Mouse (Mus musculus) lung, embryonic 15.5 days (tissue): ENCODE data around the gene Ncstn. TPM values are rescaled to one million over a fixed set of nuclear protein-coding genes. Genes with fewer than 3 reads are reported as not detected.

Experiments used
- polyA plus RNA-seq: library from polyadenylated mRNA; unstranded; fragments of >200 nt; fragmentation: Nextera tagmentation; extraction: Ambion mirVana; gene quantifications from 2 replicates; pipeline ENCODE4 v1.2.1, GENCODE M21; 2015

Gene Ncstn
- polyA plus RNA-seq, 1 experiment from 2014 or later = 131 TPM

Other genes with a start within 250 kb of the Ncstn start
- gene Cd84, start 243.1 kb downstream of the Ncstn start, polyA plus RNA-seq = 1.7 and 2.1 TPM in 2 replicates
- gene Gm10521, start 187.1 kb downstream of the Ncstn start, polyA plus RNA-seq = not detected in 2 replicates
- 0.81 and 2.9 TPM in 2 replicates for gene Slamf6, start 165.3 kb downstream of the Ncstn start, polyA plus RNA-seq
- gene Vangl2, start 54.4 kb downstream of the Ncstn start, polyA plus RNA-seq = 11.5 and 14.1 TPM in 2 replicates
- gene Nhlh1, start 25.2 kb downstream of the Ncstn start, polyA plus RNA-seq = not detected in 2 replicates
- 229 and 235 TPM in 2 replicates for gene Copa, start 266 bp downstream of the Ncstn start, polyA plus RNA-seq
- gene Pex19, start 44.0 kb upstream of the Ncstn start, polyA plus RNA-seq = 117 and 123 TPM in 2 replicates
- gene Dcaf8, start 65.3 kb upstream of the Ncstn start, polyA plus RNA-seq = 131 and 134 TPM in 2 replicates
- 142 and 146 TPM in 2 replicates for gene Pea15a, start 124.0 kb upstream of the Ncstn start, polyA plus RNA-seq
- gene Casq1, start 137.1 kb upstream of the Ncstn start, polyA plus RNA-seq = 8.5 and 10.0 TPM in 2 replicates
- not detected in 2 replicates for gene Atp1a4, start 175.6 kb upstream of the Ncstn start, polyA plus RNA-seq
- 46.2 and 49.4 TPM in 2 replicates for gene Igsf8, start 178.8 kb upstream of the Ncstn start, polyA plus RNA-seq
- gene Atp1a2, start 215.3 kb upstream of the Ncstn start, polyA plus RNA-seq = 5.7 and 6.2 TPM in 2 replicates
- 0.04 TPM in 1 of 2 replicates, not detected in the other for gene Kcnj9, start 246.5 kb upstream of the Ncstn start, polyA plus RNA-seq